Mouse (Mus musculus) stomach, postnatal 0 days (tissue): ENCODE data around the gene Rnf8.

ENCODE experiments used
- CTCF ChIP-seq: IDR thresholded peaks from 2 replicates; pipeline ENCODE4 v1.5.1; 2016; ENCODE audit warnings: antibody characterized with exemption, low read depth, mild to moderate bottlenecking, moderate library complexity
- EP300 ChIP-seq: optimal IDR thresholded peaks from 2 replicates; pipeline ENCODE3; 2016; ENCODE audit warnings: antibody characterized with exemption

DNA sequence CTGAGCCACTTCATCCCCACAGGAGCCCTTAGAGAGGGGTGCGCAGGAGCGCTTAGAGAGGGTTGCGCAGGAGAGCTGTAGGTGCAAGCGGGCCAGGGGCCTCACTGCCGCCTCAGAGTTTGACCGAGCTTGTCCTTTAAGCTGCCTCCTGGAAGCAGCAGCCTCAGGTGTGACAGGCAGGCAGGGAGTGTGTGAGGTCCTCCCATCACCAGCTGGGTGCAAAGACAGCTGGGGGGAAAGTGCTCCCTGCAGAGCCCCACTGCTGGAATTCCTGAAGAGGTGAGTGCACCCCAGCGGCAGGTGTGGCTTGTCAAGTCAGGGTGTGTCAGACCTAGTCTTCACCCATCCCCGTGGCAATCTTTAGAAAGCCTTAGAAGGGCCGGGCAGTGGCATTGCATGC is 27.7 kb upstream of the Rnf8 start:
- TF ChIP-seq CTCF (no peak), EP300 (no peak)
